Mouse (Mus musculus) T-cell, adult 2 months (primary cell): ENCODE measurements around the gene Zfp764.
"Not testable (repeated sequence)": the region's sequence is repeated elsewhere in the genome, so short reads cannot be mapped to it uniquely, and the experiment has no call there.

Experiments
- DNase-seq: peaks from one replicate; pipeline ENCODE4 v3.0.0; 2022; ENCODE audit warnings: low spot score

Zfp764 gene

DNA sequence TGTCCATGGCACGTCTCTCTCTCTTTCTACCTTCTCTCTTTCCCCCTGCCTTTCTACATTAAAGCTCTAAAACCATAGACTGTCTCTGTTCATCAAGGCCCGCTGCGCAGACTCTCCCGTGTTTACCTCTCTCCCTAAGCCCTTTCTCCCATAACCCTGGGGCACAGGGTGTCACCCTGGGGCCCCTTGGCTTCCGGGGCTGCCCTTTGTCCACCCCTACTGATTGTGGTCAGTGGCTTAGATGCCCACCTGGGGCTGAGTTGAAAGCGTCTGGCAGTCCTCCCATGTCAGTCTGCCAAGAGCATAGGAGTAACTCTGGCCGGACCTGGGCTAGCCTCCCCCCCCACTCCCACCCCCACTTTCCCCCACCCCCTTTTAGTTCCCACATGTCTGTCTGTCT lies 16.3 kb downstream of the Zfp764 start:
- DNase-seq, result no peak

DNA sequence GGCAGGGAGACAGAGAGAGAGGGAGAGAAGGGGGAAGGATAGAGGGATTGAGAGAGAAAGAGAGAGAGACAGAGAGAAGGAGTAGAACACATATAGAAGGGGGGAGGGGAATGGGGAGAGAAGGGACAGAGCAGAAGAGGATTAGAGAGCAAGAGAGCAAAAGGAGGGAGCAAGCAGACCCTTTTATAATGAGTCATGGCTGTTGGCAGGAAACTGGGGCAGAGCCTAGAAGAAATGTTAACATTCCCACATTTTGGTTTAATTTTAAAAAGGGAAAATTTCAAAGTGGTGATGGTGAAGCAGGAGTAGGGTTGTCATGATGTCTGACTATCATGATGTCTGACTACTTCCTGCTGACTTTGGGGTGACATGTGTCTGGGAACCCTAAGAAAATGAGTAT lies 18.4 kb downstream of the Zfp764 start:
- DNase-seq, result not testable (repeated sequence)

- peak; percentile 86 for DNase-seq
Measured at GRCm38 (mm10) chr7:127386641-127387392, 19.8 kb downstream of the Zfp764 start, which contains the start of gene 9130019O22Rik. Gene 9130019O22Rik (minus strand): TSS chr7:127387166.

DNA sequence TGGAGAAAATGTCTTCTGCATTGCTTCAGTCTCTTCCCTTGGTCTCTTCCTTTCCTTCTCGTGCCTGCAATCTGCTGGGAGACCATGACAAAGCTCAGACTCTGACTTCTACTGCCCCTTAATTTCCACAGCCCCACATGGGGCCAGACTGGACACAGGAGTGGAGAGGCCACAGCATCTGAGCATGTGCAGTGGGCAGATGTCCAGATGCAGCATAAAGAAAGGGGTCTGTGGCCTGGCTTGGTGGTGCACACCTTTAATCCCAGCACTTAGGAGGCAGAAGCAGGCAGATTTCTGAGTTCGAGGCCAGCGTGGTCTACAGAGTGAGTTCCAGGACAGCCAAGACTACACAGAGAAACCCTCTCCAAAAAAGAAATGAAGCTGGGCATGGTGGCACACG lies 21.1 kb downstream of the Zfp764 start:
- not testable (repeated sequence) for DNase-seq

GRCm38 (mm10) chr7:127378310-127378921 lies 28.2 kb downstream of the Zfp764 start:
- DNase-seq, result no peak

DNA sequence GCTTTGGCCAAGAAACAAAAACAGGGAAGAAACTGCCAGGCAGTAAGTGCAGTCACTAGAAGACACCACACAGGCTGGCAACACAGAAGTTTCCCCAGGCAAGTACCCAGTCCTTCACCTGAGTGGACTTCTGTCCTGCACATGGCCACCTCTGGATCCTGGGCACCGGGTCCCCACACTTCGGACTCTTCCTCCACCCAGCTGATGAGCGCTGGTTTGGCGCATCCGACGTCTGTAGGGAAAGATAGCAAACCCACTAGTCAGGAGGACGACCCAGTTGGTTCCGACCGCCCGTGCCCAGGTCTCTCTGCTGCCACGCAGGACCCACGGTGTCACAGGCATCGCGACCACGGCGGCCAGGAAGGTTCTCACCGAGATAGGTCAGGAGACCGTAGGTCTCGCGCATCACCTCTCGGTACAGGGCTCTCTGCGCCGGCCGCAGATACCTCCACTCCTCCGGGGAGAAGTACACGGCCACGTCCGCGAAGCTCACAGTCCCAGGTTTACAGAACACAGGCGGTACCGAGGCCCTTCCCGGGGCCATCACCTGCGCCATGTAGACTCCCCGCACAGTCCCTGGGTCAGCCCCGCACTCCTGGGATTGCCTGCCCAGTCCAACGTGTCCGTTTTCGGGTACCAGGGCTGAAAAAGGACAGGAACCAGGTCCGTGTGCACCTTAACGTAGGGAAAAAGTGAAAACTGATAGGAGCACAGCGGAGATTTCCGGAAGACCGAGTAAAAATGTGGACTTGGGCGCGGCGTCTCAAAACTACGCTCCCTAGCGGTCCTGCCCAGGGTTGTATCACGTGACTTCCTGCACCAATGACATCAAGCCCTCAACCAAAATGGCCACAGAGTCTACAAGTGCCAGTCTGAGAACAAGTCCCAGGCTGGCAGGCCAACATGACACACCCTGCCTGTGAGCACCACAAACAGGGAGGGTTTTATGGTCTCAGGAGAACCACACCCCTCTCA lies 31.1 kb downstream of the Zfp764 start, which contains the start of gene Zfp747:
TSS of gene Zfp747 (minus strand) at position 780 of the 975 bp plus-strand sequence.
- DNase-seq, result peak; percentile 92

GRCm38 (mm10) chr7:127371870-127372269 lies 34.8 kb downstream of the Zfp764 start:
- not testable (repeated sequence) for DNase-seq

- DNase-seq, result no peak
Measured at GRCm38 (mm10) chr7:127371213-127371612, 35.4 kb downstream of the Zfp764 start.

DNA sequence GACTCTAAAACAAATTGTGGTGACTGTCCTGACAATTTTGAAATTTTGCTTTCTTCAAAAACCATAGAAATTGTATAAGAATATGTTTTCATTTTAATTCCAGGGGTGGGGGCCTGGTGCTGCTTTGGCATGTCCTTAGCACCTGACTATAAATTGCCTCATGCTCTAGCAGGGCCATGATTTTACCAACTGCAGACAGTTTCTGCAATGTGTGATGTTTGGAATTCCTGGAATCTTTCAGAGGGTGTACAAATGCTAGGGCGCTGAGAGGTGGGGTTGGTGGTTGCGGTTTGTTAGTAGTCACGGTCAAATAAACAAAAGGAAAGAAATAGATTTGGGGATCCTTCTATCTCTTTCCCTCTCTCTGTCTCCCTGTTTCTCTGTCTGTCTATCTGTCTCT lies 40.4 kb downstream of the Zfp764 start:
- no peak for DNase-seq

GRCm38 (mm10) chr7:127364166-127364565 lies 42.5 kb downstream of the Zfp764 start:
- DNase-seq, result no peak

DNA sequence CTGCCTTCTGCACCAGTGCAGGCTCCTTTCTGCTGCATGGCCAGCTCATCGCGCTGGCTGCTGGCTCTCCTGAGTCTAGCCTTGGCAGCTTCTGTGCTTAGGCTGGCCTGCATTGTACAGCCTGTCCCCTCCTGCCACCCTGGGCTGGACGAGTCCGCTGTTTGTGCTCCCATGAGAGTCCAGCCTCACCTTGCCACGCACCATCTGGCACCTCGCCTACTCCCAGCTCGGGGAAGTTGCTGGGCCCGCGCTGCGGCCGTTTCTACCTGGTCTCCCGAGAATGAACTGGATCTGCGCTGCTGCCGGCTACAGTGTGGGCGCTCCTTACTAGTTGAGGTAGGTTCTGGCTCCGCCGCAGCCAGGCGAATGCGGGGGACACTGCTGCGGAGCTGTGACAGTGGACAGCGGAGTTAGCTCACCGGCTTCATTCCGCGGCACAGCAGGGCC lies 43.1 kb downstream of the Zfp764 start:
- DNase-seq, result no peak

DNA sequence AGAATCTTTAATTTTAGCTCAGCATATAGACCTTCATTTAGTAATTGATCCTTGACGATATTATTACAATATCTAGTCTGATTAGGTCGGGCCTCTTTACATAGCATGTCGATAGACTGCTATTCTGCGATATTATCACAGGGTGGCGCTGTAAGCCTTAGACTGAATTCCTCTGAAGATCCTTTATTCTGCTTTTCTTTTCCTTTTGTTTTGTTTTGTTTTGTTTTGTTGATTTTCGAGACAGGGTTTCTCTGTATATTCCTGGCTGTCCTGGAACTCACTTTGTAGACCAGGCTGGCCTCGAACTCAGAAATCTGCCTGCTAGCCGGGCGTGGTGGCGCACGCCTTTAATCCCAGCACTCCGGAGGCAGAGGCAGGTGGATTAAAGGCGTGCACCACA lies 44.2 kb downstream of the Zfp764 start:
- DNase-seq, result peak; percentile 56

- DNase-seq, result no peak
Measured at GRCm38 (mm10) chr7:127361449-127361848, 45.2 kb downstream of the Zfp764 start.

GRCm38 (mm10) chr7:127360265-127360664 lies 46.4 kb downstream of the Zfp764 start:
- no peak for DNase-seq

- no peak for DNase-seq
Measured at GRCm38 (mm10) chr7:127358472-127358871, 48.1 kb downstream of the Zfp764 start.

GRCm38 (mm10) chr7:127357871-127358270 lies 48.8 kb downstream of the Zfp764 start:
- no peak for DNase-seq

DNA sequence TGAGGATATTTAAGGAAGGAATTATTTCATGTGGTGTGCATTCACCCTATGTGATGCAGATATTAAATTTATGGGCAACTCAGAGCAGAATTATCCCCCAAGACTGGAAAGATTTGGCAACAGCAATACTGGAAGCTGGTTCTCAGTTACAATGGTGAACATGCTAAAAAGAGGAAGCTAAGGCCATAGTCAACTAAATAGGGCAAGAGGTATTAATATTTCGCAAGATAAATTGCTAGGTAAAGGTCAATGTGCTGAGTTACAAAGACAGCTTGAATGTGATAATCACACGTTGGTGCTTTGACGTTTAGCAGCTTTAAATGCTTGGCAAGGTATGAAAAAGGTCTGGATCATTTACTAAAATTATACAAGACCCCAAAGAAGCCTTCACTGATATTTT lies 50.8 kb downstream of the Zfp764 start:
- no peak for DNase-seq
